Mouse (Mus musculus): ENCODE measurements around the gene Mex3a. TPM values are rescaled to one million over a fixed set of nuclear protein-coding genes. Genes with fewer than 3 reads are reported as not detected.

Mex3a gene
- 1 to 10 TPM in 1 of 2 experiments, under 1 TPM in 1; 0.81 to 2.0 TPM for total RNA-seq (2021)
- long read RNA-seq, experiment 1 = 0 reads
- long read RNA-seq, experiment 2, full-length matches to known transcripts = 1 of 1 reads
- long read RNA-seq, experiment 2, partial matches to known transcripts = 0 of 1 reads
- long read RNA-seq, experiment 2, other reads (novel, unspliced or antisense) = 0 of 1 reads

GRCm38 (mm10) chr3:88532299-88532674, at the start of gene Mex3a:
TSS of gene Mex3a (plus strand) at chr3:88532395.
- no peak for DNase-seq

DNA sequence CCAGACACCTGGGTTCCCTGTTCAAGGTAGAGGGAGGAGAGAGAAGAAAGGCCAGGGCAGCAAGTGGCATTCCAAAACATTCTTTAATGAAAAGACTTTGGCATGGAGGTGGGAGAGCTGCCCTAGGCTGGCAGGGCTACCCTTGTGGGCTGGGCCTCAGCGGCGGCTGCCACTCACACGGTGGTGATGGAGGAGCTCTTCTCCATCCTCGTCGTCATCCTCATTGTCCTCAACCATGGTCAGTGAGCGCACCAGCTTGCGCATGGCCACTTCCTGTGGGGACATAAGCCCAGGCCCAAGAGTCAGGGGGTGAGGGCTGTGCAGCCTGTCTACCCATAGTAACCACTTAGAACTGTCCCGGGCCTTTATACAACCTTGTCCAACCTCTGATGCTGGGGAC, 49.1 kb upstream of the Mex3a start:
- intact Hi-C loops (cut with DNase I) = loop anchor here (1.0 kb wide), 1 partner anchor 39 kb away; no protein-coding TSS in a partner anchor
- DNase-seq = no peak

More at GRCm38 (mm10) chr3:88532299-88532674, at the start of gene Mex3a:
- intact Hi-C loops (cut with DNase I) = no loop called here

DNA sequence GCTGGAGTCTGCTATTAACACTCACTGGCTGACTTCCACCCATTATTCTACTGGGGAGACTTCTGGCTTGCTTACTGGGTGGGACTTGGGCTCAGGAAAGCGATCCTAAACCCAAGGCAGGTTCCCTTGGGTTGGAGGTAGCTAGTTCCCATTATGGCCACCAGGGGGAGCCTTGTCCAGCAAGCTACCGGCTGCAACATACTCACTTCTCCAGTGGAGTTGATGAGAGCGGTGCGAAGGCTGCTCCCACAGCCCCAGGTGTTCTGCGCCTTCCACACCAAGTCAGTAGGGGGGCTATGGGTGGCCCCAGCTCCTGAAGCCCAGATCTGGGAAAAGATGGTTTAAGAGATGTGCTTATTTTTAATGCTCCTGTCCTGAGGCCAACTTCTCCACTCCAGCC, 48.6 kb upstream of the Mex3a start:
- intact Hi-C loops (cut with DNase I) = loop anchor here (1.0 kb wide), 2 partner anchors 39 to 43 kb away; no protein-coding TSS in a partner anchor
- peak; percentile 75 to 85 for DNase-seq

GRCm38 (mm10) chr3:88484597-88485316, 47.4 kb upstream of the Mex3a start:
- intact Hi-C loops (cut with DNase I) = loop anchor here (1.0 kb wide), 1 partner anchor 42 kb away; no protein-coding TSS in a partner anchor
- DNase-seq = no peak

- intact Hi-C loops (cut with DNase I) = no loop called here
- DNase-seq = no peak
Observed at GRCm38 (mm10) chr3:88486043-88486442, 46.2 kb upstream of the Mex3a start.

DNA sequence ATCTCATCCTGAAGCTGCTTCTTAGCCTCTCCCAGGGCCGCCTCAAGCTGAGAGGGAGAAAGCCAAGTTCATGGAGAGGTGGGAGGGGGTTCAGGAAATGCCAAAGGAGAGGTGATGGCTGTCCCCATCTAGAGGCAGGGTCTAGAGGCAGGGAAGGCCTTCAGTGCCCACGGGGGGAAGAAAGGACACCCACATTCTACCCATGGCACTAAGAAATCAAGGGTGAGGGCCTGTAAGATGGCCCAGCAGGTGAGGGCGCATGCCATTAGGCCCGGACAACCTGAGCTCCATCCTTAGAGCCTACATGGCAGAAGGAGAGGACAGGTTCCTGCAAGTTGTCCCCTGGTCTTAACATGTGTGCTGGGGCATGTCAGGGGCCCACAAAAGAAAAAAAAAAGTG, 45.3 kb upstream of the Mex3a start:
- no peak for DNase-seq
- intact Hi-C loops (cut with DNase I) = no loop called here

DNA sequence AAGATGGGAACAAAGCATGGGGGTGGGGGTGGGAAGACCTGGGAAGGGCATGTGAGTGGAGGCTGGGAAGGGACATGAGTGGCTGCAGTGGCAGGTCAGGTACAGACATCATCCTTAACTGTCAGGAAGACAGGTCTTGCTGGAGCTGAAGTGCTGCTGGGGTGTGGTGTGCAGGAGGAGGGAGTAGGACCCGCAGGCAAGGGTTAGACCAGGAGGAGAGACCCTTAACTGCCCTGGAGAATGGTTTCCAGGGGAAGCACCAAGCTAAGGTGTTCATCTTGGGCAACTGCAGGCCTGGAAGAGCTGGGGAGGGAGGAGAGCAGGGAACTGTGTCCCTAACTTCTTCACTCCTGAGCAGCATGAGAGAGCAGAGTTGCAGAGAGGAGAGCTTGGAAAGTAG, 44.8 kb upstream of the Mex3a start:
- intact Hi-C loops (cut with DNase I) = no loop called here
- DNase-seq = no peak

- intact Hi-C loops (cut with DNase I) = no loop called here
- peak in 1 of 2 experiments; percentile 16 for DNase-seq
Observed at GRCm38 (mm10) chr3:88493706-88494582, 38.3 kb upstream of the Mex3a start.

- intact Hi-C loops (cut with DNase I) = no loop called here
- peak; percentile 75 for DNase-seq
Observed at GRCm38 (mm10) chr3:88494836-88495628, 37.2 kb upstream of the Mex3a start.

- DNase-seq = peak; percentile 36 to 47
- intact Hi-C loops (cut with DNase I) = no loop called here
Observed at GRCm38 (mm10) chr3:88495741-88496415, 36.3 kb upstream of the Mex3a start.

DNA sequence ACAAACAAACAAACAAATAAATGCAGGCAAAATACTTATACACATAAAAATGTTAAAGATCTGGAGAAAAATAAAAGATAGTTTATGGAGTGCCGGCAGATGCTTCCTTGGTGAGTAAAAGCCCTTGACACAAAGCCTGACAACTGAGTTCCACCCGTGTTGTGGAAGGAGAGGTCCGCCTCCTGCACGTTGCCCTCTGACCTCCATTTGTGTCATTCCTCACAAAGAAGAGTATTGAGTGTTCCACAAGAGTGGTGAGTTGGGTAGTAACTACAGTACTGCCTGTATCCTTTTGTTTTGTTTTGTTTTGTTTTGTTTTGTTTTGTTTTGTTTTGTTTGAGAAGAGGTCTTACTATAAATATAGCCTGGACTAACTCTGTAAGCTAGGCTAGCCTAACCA, 32.6 kb upstream of the Mex3a start:
- intact Hi-C loops (cut with DNase I) = no loop called here
- DNase-seq = no peak

GRCm38 (mm10) chr3:88500087-88500486, 32.1 kb upstream of the Mex3a start:
- intact Hi-C loops (cut with DNase I) = no loop called here
- DNase-seq = peak in 1 of 2 experiments; percentile 19

DNA sequence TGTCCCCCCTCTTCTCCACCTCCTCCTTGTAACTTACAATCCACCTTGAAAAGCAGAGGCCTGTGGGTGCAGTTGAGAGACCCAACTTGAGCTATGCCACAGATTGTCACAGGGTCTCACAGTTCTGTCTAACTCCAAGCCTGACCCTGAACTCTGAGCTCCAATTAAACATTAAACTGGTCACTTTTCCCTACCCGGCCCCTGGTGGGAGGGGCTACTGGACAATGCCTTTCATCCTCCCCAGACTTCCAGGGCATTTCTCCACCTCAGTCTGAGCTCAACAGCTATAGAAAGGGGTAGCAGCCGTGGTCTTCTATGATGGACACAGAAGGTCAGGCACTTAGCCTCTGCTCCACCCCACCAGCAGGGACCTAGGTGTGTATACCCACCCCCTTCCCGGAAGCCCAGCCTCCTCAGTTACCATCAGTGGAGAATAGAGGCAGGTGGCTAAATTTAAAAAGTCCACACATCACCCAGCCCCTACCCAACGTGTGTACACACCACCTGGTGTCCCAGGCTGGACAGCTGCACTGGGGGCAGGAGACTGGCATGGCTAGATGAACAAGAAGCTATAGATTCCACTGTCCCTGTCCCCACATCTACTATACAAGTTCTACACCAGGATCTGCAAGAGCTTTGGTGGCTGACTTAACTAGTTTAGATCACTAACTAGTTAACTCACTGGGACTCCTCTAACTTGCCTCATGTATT, 31.4 kb upstream of the Mex3a start:
- peak in 1 of 2 experiments; percentile 9 for DNase-seq
- intact Hi-C loops (cut with DNase I) = no loop called here

DNA sequence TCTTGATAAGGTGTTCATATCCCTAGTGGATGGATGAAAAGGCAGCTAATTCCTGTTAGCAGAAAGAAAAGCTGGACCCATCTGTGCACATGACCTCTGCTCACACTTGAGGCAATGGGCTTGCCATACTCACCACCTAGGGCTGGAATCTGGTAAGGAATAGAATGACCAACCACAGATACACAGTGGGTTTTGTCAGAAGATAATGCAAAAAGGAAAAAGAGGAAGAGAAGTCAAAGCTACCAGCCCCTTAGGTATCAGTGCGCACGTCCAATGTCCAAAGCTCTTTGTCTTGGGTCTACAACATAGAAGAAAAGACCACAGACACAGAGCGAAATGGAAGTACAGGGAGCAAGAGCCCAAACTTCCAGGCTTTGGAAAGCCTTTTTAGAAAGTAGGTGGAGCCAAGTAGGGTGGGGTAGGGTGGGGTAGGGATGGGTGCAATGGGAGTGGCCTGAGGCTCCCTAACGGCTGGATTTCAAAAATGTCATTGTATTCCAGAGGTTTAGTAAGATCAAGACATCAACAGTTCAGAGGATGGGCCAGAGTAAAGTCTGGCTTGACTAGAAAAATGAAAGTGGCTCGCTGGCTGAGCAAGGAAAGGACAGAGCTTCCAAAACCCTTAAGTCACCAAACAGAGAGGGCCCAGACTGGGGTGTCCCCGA, 30.7 kb upstream of the Mex3a start:
- intact Hi-C loops (cut with DNase I) = loop anchor here (2.0 kb wide), 1 partner anchor 13 kb away; no protein-coding TSS in a partner anchor
- peak in 1 of 2 experiments; percentile 9 for DNase-seq

- intact Hi-C loops (cut with DNase I) = loop anchor here (2.0 kb wide), 1 partner anchor 13 kb away; no protein-coding TSS in a partner anchor
- peak in 1 of 2 experiments; percentile 53 for DNase-seq
Observed at GRCm38 (mm10) chr3:88502031-88502571, 30.1 kb upstream of the Mex3a start.

DNA sequence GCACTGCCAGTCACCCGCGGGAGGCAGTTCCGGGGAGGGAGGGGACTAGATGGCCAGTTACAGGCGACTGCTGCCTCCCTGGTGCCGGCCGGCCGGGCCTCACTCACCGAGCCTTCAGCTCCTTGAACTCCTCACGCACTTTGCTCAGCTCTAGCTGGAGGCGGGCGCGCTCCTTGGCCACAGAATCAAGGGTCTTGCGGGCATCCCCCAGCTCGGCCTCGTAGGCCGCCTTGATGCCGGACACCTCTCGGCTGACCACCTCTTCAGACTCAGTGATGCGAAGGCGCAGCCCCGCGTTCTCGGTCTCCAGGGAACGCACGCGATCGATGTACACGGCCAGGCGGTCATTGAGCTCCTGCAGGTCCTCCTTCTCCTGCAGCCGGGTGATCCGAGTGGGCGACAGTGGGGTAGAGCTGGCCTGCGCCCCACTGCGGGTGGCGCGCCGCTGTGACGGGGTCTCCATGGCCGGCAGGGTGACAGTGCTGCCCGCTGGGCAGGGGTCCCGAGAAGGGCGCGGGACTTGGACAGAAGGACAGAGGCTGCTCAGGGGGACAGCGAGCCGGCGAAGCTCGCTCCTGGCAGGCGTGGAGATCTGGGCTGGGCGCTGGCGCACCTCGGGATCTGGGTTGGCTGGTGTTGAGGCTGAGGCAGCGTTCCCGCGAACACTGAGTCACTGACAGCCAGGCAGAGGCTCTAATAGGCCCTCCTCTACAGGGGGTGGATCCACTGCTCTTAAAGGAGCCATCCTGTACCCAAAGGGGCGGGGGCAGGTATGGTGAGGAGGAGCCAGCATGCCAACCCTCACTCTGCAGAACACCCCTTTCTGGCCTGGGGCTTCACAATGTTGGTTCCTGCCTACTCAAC, 29.3 kb upstream of the Mex3a start:
- DNase-seq = peak; percentile 92 to 94
- intact Hi-C loops (cut with DNase I) = loop anchor here (2.0 kb wide), 1 partner anchor 14 kb away; no protein-coding TSS in a partner anchor

DNA sequence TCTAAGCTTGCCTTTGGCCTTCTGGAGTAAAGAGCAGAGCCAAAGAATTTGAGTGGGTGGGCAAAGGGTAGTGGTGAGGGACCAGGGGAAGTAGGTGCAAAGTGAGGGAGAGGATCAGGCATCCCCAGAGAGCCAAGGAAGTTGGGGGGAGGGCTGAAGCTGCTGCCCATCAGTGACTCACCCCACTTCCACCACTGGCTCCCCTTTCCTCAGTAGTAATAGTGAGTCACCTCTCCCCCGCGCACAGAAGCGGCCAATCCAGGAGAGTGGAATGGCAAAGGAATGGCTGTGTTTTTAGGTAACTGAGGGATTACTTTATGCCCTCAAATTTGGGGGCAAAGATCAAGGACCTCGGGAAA, 28.7 kb upstream of the Mex3a start:
- intact Hi-C loops (cut with DNase I) = loop anchor here (2.0 kb wide), 1 partner anchor 15 kb away; no protein-coding TSS in a partner anchor
- DNase-seq = peak in 1 of 2 experiments; percentile 48
